Mouse (Mus musculus): ENCODE measurements at regions not wholly inside any gene's neighbourhood (a gene's known extent, or its start where the extent isn't known, plus 50 kb on each side); places are given as distances from the start of the nearest gene placed in this dataset.
"Not testable (repeated sequence)": the region's sequence is repeated elsewhere in the genome, so short reads cannot be mapped to it uniquely, and the experiment has no call there.

DNA sequence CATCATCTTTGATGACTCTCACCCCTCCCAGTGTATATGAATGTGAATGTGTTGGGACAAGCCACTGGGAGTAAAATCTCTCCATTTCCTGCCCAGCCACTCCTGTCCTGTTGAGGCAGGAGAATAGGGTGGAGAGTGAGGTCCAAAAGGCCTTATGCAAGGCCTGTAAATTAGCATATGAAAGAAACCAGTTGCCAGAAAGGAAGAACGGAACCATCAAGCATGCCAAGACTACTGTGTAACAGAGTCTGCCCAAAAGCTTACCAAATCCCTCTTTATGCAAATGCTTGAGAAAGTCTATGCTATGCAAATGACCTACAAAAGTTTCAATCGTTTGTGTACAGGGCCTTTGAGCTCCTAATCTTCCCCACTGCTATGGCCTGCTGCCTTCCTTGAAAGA, 404.0 kb upstream of the Tbl1xr1 start:
- CTCF ChIA-PET = no interaction called here
- POLR2A ChIA-PET = interaction anchor here in 2 of 4 experiments (0.6 to 1.0 kb wide), 5 partner anchors 75 to 1012 kb away, joined by 3 to 4 read pairs (median 3); no protein-coding TSS in a partner anchor

DNA sequence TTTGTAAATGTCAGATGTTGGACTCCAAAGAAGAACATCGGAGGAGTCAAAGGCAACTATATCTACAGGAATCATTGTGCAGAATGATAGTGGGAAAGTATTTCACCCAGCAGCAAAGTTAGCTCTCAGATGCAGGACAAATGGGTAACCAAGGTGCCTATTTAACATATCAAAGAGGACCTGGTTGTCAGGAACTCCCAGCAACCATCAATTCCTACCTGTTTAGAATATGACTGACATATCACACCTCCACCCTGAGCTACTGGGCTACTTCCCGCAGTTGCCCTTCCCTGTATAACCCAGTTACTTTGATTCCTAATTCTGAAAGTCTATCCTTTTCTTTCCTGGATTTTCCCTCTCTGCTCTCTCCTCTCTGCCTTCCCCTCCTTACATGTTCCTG, 403.0 kb upstream of the Tbl1xr1 start:
- POLR2A ChIA-PET = no interaction called here
- CTCF ChIA-PET = interaction anchor here in 1 of 4 experiments (0.5 kb wide), 1 partner anchor 146 kb away, joined by 7 read pairs; no protein-coding TSS in a partner anchor

- POLR2A ChIA-PET = no interaction called here
- CTCF ChIA-PET = no interaction called here
These were observed 398.2 kb upstream of the Tbl1xr1 start for GRCm38 (mm10) chr3:21678265-21678664.

DNA sequence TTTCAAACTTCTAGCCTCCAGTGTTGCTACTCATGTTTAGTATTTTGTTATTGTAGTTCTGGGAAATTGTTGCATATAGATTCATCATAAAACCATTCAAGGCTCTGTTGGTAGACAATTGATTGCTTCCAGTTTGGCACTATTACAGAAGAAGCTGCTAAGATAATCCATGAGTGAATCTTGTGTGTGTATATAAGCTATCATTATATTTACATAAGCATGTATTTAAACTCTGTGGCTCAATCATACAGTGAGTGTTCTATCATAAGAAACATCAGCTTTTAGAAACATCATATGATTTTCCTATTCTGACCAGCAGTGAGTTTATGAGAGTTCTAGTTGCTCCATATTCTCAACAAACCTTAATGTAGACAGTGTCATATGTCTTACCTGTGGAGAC, 397.7 kb upstream of the Tbl1xr1 start:
- CTCF ChIA-PET = no interaction called here
- POLR2A ChIA-PET = no interaction called here

- CTCF ChIA-PET, POLR2A ChIA-PET: not testable (repeated sequence)
These were observed 378.3 kb upstream of the Tbl1xr1 start for GRCm38 (mm10) chr3:21697980-21698672.

DNA sequence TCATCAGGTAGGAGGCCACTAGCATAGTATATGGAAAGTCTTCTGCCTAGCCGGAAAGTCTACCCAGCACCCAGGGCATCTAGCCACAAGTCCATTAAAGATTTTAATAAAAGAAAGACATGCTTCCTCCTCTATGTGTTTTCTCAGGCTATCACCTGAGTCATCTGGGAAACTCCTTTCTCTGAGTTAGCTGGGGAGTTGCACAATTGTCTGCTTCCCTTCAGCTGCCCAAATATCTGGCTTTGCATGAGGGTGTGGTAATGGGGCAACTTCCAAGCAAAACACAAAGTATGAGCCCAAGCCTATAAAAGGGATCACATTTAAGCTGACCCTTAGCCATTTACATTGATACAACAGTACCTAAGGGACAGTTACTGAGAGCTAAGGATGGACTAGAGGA, 376.9 kb upstream of the Tbl1xr1 start:
- POLR2A ChIA-PET = no interaction called here
- CTCF ChIA-PET = no interaction called here

DNA sequence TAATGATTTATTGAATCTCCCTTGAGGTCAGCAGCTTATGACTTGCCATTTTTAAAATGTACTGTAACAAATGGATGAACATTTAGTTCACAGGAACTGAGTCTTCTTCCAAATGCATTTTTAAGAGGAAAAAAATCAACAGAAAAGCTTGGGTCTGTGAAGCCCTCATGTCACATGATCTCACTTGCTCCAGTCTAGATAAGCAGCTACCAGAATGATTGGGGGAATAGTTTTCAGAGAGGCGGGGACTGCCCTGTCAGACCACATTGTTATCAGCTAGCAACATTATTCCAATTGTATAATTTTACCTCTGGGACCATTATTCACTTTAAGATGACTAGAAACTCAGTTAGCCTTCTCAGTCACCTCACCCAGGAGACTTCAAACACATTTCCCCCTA, 376.1 kb upstream of the Tbl1xr1 start:
- POLR2A ChIA-PET = no interaction called here
- CTCF ChIA-PET = no interaction called here

DNA sequence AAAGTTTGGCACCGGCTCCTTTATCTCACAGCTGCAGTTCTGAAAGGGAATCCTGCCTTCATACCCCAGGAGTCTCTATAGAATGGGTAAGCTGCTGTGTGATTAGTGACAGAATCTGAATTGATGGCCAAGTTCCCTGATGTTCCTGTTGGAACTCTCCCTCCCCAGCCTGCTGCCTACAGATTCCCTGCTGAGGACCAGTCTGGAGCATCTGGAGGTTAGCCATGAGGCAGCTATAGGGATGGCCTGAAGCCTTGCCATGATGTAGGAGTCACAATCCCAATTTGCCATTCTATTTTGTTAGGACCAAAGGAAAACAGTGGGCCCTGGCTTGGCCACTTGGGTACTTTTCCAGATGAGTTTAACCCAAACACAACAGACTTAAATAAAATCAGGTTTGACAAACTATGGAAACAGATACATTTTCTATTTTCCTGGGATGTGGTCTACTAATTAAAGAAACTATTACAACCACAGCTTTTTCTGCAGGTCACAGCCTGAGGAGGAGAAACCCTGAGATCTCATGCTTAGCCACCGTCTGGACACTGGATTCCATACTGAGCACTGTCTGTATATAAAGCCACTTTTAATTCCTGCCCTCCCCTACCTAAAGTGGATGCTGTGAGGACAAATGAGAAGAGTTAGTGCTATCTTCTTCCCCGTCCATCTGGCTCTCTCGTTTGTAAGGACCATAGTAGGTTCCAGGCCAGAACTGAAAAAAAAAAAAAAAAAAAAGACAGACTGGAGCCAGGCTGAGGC, 349.5 kb upstream of the Tbl1xr1 start:
- POLR2A ChIA-PET = interaction anchor here in 1 of 4 experiments (0.6 to 0.8 kb wide), 2 partner anchors 52 to 192 kb away, joined by 4 to 5 read pairs; no protein-coding TSS in a partner anchor
- CTCF ChIA-PET = no interaction called here

- ChIA-PET CTCF (no interaction called here), POLR2A (interaction anchor here in 1 of 4 experiments (0.8 kb wide), 1 partner anchor 51 kb away, joined by 4 read pairs; no protein-coding TSS in a partner anchor)
These were observed 348.4 kb upstream of the Tbl1xr1 start for GRCm38 (mm10) chr3:21728019-21728418.

DNA sequence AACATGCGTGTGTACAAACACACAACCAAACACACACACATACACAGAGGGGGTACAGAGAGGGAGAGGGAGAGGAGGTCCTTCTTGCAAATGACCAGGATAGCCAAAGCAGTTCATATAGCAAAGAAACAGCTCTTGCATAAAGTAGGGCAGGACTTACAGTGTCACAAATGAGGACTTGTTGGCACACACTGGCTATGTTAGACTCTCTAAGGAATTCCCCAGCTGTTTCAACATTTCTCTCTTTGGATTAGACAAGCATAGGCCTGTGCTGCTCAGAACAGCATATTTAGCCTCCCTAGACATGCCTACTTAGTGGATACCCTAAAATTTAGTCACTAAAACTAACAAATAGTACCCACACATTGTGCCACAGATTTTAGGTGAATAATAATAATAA, 347.1 kb upstream of the Tbl1xr1 start:
- POLR2A ChIA-PET = no interaction called here
- CTCF ChIA-PET = no interaction called here

- CTCF ChIA-PET, POLR2A ChIA-PET: not testable (repeated sequence)
These were observed 340.8 kb upstream of the Tbl1xr1 start for GRCm38 (mm10) chr3:21735688-21736087.

DNA sequence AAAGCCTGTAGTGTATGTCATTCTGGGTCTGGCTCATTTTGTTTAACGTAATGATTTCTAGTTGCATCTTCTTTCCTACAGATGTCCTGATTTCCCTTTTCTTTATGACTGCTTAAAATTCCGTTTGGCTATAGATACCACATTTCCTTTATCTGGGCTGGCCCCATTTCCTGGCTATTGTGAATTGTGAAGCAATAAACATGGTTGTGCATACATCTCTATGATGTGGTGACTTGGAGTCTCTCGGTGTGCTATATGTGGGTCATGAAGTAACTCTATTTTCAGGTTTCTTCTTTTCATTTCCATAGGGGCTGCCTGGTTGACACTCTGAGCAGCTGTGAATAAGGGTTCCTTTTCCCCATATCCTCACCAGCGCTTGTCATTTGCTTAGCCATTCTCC, 336.7 kb upstream of the Tbl1xr1 start:
- POLR2A ChIA-PET = no interaction called here
- CTCF ChIA-PET = no interaction called here

- ChIA-PET POLR2A (no interaction called here), CTCF (no interaction called here)
These were observed 332.3 kb upstream of the Tbl1xr1 start for GRCm38 (mm10) chr3:21744107-21744506.

DNA sequence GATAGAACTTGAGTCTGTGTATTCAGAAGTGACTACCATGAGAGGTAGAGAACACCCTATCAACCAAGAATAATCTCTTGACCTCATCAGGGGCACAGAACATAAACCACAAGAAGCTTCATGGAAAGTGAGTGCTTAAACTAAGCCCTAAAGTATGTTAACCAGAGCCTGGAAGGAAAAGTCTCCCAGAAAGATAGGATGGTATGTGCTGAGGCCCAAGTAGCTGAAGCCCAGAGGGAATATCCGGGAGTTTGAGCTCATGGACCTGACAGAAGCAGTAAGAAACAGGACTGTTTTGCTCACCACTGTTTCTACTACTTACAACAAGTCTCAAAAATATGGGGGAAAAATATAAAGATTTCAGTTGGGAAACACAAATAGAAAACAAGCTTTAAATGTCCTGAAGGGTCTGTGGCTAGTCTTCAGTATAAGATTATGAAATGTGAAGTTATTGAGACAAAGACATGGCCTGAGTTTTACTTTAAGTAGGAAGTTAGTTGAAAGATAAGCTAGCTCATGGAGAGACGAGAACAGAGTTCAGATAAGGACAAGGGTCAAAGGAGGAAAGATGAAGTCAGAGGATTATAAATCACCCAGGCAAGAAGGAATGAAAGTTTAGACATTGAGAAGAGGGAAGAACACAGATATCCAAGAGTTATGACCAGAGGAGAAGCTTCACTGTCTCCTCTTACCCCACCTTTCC, 315.8 kb upstream of the Tbl1xr1 start:
- CTCF ChIA-PET = no interaction called here

GRCm38 (mm10) chr3:21761219-21761600, 315.2 kb upstream of the Tbl1xr1 start:
- POLR2A ChIA-PET = no interaction called here
- CTCF ChIA-PET = no interaction called here

More for the DNA sequence above, 315.8 kb upstream of the Tbl1xr1 start:
- POLR2A ChIA-PET = no interaction called here

- CTCF ChIA-PET = no interaction called here
- POLR2A ChIA-PET = no interaction called here
These were observed 314.5 kb upstream of the Tbl1xr1 start for GRCm38 (mm10) chr3:21761909-21762308.

GRCm38 (mm10) chr3:21768081-21768480, 308.4 kb upstream of the Tbl1xr1 start:
- POLR2A ChIA-PET = no interaction called here
- CTCF ChIA-PET = no interaction called here

DNA sequence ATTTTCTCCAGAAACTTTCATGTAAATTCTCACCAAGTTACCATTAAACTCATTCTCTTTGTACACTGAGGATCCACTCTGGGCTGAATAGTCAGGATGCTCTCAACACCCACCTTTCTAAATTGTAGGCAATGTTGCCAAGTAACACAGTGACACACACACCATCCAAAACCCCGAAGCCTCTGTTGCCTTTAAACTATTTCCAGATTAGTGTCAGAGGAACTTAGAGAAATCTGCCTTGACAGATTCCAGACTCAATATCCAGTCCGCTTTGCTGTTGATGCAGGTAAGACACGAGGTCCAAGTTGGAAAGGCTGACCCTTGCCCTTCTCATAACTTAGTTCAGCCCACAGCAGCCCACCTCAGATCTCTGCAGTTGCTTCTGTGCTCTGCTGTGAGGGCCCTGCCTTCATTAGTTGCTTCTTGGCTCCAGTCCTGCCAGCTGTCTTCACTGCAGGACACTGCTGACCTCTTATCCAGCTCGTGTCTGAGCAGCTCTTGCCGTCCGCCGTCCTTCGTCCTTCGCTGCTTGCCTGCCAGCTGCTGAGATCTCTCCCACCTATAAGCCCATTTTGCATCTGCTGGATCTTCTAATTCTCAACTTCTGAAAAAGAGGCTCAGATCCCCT, 306.4 kb upstream of the Tbl1xr1 start:
- ChIA-PET POLR2A (no interaction called here), CTCF (no interaction called here)

GRCm38 (mm10) chr3:21771752-21772298, 304.6 kb upstream of the Tbl1xr1 start:
- ChIA-PET POLR2A (interaction anchor here in 2 of 4 experiments (0.7 kb wide), 2 partner anchors 24 to 227 kb away, joined by 3 to 5 read pairs; no protein-coding TSS in a partner anchor), CTCF (no interaction called here)

- ChIA-PET CTCF (no interaction called here), POLR2A (no interaction called here)
These were observed 302.1 kb upstream of the Tbl1xr1 start for GRCm38 (mm10) chr3:21774172-21774842.
